Comparison of ENCODE assay signal across 26 mouse cellular contexts in genomic region chr14:51677269-51677668, GRCm38 (mm10). TPM values are rescaled to one million over a fixed set of nuclear protein-coding genes. Genes with fewer than 3 reads are reported as not detected.
"Had no signal": no experiment of that assay in that cellular context is flagged by ENCODE, and none has a peak within 500 bp of the region (broad histone marks: within the 10 kb centered on the region; RNA-seq: fewer than 3 reads in every experiment).

No protein-coding gene starts in this region.

- H3K36me3 ChIP-seq: neural tube, embryonic 12.5 days; neural tube, embryonic 13.5 days; neural tube, embryonic 15.5 days; stomach, embryonic 15.5 days had no signal

- H3K27me3 ChIP-seq: neural tube, embryonic 12.5 days; neural tube, embryonic 13.5 days; neural tube, embryonic 15.5 days; stomach, embryonic 15.5 days had no signal

- H3K4me2 ChIP-seq: neural tube, embryonic 12.5 days; neural tube, embryonic 13.5 days; neural tube, embryonic 15.5 days; stomach, embryonic 15.5 days had no signal

- DNase-seq: retina, postnatal 1 day; right cerebral cortex, adult 18-20 months; right cerebral cortex, postnatal 14 days; right cerebral cortex, postnatal 25 days; right cerebral cortex, postnatal 4 days; spleen, adult 18-20 months; thymus, adult 18-20 months; thymus, adult 2 months; thymus, postnatal 14 days; thymus, postnatal 25 days; thymus, postnatal 36 days; thymus, postnatal 4 days had no signal

- H3K4me3 ChIP-seq: neural tube, embryonic 12.5 days; neural tube, embryonic 13.5 days; neural tube, embryonic 15.5 days; stomach, embryonic 15.5 days had no signal

- H3K4me1 ChIP-seq: neural tube, embryonic 12.5 days; neural tube, embryonic 13.5 days; neural tube, embryonic 15.5 days; stomach, embryonic 15.5 days had no signal

- H3K9me3 ChIP-seq: neural tube, embryonic 12.5 days; neural tube, embryonic 13.5 days; neural tube, embryonic 15.5 days; stomach, embryonic 15.5 days had no signal

- H3K27ac ChIP-seq: neural tube, embryonic 12.5 days; neural tube, embryonic 13.5 days; neural tube, embryonic 15.5 days; stomach, embryonic 15.5 days; stomach, postnatal 0 days had no signal

- H3K9ac ChIP-seq: neural tube, embryonic 12.5 days; neural tube, embryonic 13.5 days; neural tube, embryonic 15.5 days; stomach, embryonic 15.5 days had no signal

RNA-seq across cellular contexts. Expression of gene Gm17079, which starts 18.0 kb away (rescaled TPM):
- total RNA-seq: neutrophil, adult 5-6 weeks had no signal
- polyA plus RNA-seq: neural tube, embryonic 11.5 days; neural tube, embryonic 12.5 days; neural tube, embryonic 13.5 days; neural tube, embryonic 14.5 days; neural tube, embryonic 15.5 days; small intestine, adult 2 months; spleen, adult 2 months; stomach, embryonic 14.5 days; stomach, embryonic 15.5 days; stomach, embryonic 16.5 days; stomach, postnatal 0 days; thymus, adult 2 months; thymus, postnatal 0 days; urinary bladder, adult 2 months had no signal

RNA-seq across cellular contexts. Expression of gene Gm5800, which starts 39.7 kb away (rescaled TPM):
- total RNA-seq: neutrophil, adult 5-6 weeks had no signal
- polyA plus RNA-seq: neural tube, embryonic 11.5 days; neural tube, embryonic 12.5 days; neural tube, embryonic 13.5 days; neural tube, embryonic 14.5 days; neural tube, embryonic 15.5 days; small intestine, adult 2 months; spleen, adult 2 months; stomach, embryonic 14.5 days; stomach, embryonic 15.5 days; stomach, embryonic 16.5 days; stomach, postnatal 0 days; thymus, adult 2 months; thymus, postnatal 0 days; urinary bladder, adult 2 months had no signal

RNA-seq across cellular contexts. Expression of gene Gm4181, which starts 41.8 kb away (rescaled TPM):
- total RNA-seq: neutrophil, adult 5-6 weeks had no signal
- polyA plus RNA-seq: neural tube, embryonic 11.5 days; neural tube, embryonic 12.5 days; neural tube, embryonic 13.5 days; neural tube, embryonic 14.5 days; neural tube, embryonic 15.5 days; small intestine, adult 2 months; spleen, adult 2 months; stomach, embryonic 14.5 days; stomach, embryonic 15.5 days; stomach, embryonic 16.5 days; stomach, postnatal 0 days; thymus, adult 2 months; thymus, postnatal 0 days; urinary bladder, adult 2 months had no signal
